Mouse (Mus musculus): ENCODE measurements around the gene Olfr370. TPM values are rescaled to one million over a fixed set of nuclear protein-coding genes. Genes with fewer than 3 reads are reported as not detected.

The Olfr370 gene
- polyA plus RNA-seq, 1 experiment from 2014 or later, result 0.04 TPM

DNA sequence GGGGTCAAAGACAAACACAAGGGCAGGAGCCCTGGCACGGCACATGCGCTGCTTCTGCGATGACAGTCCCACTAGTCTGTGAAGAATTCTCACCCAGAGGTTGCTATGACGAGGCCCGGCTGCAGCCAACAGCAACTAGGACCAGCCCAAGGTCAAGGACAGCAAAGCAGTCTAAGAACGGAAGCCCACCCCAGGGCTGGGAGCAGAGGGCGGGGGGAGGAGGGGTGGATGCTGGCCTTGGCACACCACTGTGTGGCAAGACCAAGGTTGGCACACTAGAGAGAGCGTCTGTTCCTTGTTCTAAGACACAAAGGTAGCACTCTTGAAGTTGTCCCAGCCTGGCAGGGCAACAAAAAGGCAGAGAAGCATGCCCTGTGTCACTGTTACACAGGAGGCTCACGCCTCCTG is 41.8 kb downstream of the Olfr370 start:
- Histone ChIP-seq H3K36me3 (peaks cover 32% of the 10 kb centered on the region), H3K9ac (replicated peaks) (no peak overlapping the region; the same call in 1 of the 2 replicates), H3K27ac (0 out of 2 replicates have a peak overlapping the region, but pooled peaks have one; percentile 4), H3K4me2 (replicated peaks) (no peak overlapping the region), H3K4me1 (replicated peaks) (peaks cover 77% of the 10 kb centered on the region), H3K27me3 (no peaks in the 10 kb centered on the region), H3K4me3 (replicated peaks) (no peak overlapping the region), H3K9me3 (no peaks in the 10 kb centered on the region)
- WGBS, result 60% methylated on average over 9 of the region's 9 CpGs
- ATAC-seq, result no peak

DNA sequence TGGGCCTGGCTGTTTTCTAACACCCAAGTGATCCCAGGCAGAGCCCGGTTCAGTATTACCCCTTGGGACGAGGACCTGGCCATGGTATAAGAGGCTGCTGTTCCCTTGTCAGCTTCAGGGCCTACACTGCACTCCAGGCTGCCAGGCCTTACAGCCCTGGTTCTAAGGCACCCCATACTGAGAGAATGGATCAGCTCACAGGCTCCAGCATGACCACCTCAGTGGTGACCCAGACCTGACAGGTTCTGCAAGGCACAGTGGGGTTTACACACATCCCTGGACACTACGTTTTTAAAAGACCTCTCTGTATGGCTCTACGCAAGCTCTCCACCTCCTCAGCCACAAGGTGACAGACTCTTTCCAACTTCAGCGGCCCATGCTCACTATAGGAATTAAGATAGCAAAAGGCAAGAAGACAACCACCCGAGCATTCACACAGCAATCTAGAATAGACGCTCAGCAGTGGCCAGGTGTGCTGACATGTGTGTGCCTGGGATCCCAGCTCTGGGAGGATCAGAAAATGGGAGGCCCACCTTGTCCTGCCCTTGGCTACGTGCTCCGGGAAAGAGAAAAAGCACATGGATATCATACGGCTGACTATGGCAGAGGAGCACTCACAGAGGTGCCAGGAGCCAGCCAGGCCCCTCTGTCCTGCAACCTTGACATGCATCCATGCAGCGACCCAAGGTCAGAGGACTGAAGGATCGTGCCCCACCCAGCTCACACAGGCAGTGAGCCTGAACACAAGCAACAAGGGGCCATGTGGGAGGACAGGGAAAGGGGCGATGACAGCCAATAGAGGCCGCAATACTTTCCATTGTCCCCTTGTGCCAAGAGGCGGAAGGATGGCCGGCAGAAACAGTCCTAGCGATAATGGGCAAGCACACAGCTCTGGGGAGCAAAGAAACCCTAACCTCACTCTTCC is 42.8 kb downstream of the Olfr370 start:
- H3K9me3 ChIP-seq, result no peaks in the 10 kb centered on the region
- peaks cover 22% of the 10 kb centered on the region for H3K36me3 ChIP-seq
- H3K4me1 ChIP-seq (replicated peaks), result peaks cover 86% of the 10 kb centered on the region
- H3K4me3 ChIP-seq (replicated peaks), result no peak overlapping the region
- WGBS, result 75% methylated on average over 17 of the region's 17 CpGs
- no peak overlapping the region for H3K4me2 ChIP-seq (replicated peaks)
- no peak overlapping the region; the same call in 1 of the 2 replicates for H3K27ac ChIP-seq
- no peak for ATAC-seq
- H3K9ac ChIP-seq (replicated peaks), result peak overlapping the region; percentile 20
- H3K27me3 ChIP-seq, result no peaks in the 10 kb centered on the region

DNA sequence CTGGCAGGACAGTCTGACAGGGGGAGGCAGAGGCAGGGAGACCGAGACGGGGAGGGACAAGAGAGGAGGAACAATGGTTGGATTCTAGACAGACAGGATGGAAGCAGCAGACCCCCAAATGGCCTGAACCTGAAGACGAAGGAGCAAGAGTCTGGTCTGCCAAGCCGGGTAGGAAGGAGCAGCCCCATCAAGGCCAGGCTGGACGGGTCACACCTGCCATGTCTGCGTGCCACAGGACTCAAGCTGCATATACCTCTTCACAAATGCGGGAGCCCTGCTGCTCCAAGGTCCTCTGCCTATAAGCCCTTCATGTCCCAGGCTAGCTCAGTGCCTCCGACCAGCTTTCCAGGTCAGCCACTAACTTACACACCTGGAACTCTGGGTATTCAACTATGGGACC is 44.1 kb downstream of the Olfr370 start:
- Histone ChIP-seq H3K36me3 (peaks cover 20% of the 10 kb centered on the region), H3K4me2 (replicated peaks) (no peak overlapping the region), H3K4me3 (replicated peaks) (no peak overlapping the region), H3K27me3 (no peaks in the 10 kb centered on the region), H3K27ac (no peak overlapping the region), H3K4me1 (replicated peaks) (peaks cover 88% of the 10 kb centered on the region), H3K9me3 (no peaks in the 10 kb centered on the region), H3K9ac (replicated peaks) (peak overlapping the region; percentile 23; the same call in 1 of the 2 replicates)
- ATAC-seq, result no peak
- 89% methylated on average over 8 of the region's 8 CpGs for WGBS

DNA sequence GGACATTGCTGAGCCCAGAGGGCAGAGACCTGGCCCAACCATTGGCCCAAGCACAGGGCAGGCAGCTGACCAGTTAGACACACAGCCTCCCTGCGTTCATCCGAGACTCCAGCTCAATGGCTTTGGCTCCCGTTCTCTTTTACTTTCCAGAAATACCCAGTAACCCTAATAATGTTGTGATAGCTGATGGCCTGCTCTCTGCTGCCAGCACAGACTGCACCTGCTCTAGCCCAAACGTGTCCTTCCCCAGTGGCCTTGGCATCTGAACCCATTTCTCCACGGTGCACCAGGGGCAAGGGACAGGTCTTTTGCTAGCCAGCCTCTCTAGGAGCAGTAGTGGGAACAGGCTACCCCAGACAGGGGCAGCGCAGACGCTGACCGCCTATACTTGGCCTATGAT is 45.2 kb downstream of the Olfr370 start:
- no peak overlapping the region for H3K4me3 ChIP-seq (replicated peaks)
- ATAC-seq, result no peak
- H3K4me2 ChIP-seq (replicated peaks), result no peak overlapping the region
- no peaks in the 10 kb centered on the region for H3K9me3 ChIP-seq
- no peaks in the 10 kb centered on the region for H3K27me3 ChIP-seq
- H3K9ac ChIP-seq (replicated peaks), result no peak overlapping the region; the same call in 1 of the 2 replicates
- no peak overlapping the region for H3K27ac ChIP-seq
- peaks cover 87% of the 10 kb centered on the region for H3K4me1 ChIP-seq (replicated peaks)
- 89% methylated on average over 8 of the region's 8 CpGs for WGBS
- peaks cover 19% of the 10 kb centered on the region for H3K36me3 ChIP-seq

DNA sequence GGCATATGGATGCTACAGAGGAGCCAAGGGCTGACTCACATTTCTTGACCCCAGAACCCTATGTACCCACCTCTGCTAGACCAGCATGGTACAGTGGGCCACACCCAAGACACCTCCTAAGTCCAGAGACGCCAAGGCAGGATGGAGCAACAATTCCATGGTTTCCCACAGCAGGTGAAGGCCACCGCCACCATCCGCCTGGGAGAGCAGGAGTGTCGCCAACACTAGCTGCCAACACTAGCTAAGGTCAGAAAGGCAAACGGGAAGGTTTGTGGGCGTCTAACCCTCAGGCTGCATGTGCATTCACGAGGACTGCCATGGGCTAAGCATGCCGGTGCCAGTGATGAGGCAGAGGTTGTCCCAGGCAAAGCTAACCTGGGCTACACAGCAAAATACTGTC is 46.6 kb downstream of the Olfr370 start:
- Histone ChIP-seq H3K27me3 (no peaks in the 10 kb centered on the region), H3K9me3 (no peaks in the 10 kb centered on the region), H3K4me3 (replicated peaks) (no peak overlapping the region), H3K4me2 (replicated peaks) (no peak overlapping the region), H3K27ac (no peak overlapping the region), H3K36me3 (peaks cover 25% of the 10 kb centered on the region), H3K9ac (replicated peaks) (no peak overlapping the region), H3K4me1 (replicated peaks) (peaks cover 76% of the 10 kb centered on the region)
- no peak for ATAC-seq
- WGBS, result 80% methylated on average over 8 of the region's 8 CpGs

DNA sequence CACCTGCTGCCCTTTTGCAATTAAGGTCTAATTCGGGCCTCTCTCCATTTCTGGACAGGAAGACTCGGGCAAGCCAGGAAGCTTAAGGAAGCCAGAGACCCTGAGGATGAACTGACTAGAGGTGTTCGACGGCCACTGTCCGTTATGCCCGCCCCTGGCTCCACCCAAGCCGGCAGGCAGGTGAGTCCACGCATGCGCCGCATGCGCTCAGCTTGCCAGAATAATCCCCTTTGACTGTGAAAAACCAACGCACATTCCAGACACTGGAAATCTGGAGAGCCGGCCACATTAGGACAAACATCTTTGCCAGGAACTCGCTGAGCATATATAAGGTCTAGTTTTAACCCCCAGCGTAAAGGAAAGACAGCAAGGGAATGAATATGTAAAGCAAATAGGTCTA is 47.7 kb downstream of the Olfr370 start:
- Histone ChIP-seq H3K9me3 (no peaks in the 10 kb centered on the region), H3K27me3 (no peaks in the 10 kb centered on the region), H3K4me1 (replicated peaks) (peaks cover 77% of the 10 kb centered on the region), H3K36me3 (peaks cover 32% of the 10 kb centered on the region), H3K4me3 (replicated peaks) (no peak overlapping the region), H3K27ac (no peak overlapping the region), H3K9ac (replicated peaks) (0 out of 2 replicates have a peak overlapping the region, but pooled peaks have one; percentile 14), H3K4me2 (replicated peaks) (no peak overlapping the region)
- WGBS, result 89% methylated on average over 15 of the region's 15 CpGs
- no peak for ATAC-seq

DNA sequence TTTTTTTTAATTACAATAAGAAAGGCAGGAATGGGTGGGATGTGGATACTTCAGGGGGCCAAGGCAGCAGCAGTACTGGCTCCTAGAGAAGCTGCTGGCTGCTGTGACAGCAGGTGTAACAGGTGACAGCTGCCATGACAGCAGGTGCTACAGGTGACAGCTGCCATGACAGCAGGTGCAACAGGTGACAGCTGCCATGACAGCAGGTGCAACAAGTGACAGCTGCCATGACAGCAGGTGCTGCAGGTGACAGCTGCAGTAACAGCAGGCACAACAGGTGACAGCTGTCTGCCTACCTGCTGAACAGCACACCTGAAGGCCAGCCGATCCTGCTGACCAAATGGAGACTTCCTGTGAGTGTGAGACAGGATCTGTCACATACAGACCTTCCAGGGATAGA is 49.2 kb downstream of the Olfr370 start:
- Histone ChIP-seq H3K4me2 (replicated peaks) (no peak overlapping the region), H3K9ac (replicated peaks) (no peak overlapping the region), H3K4me1 (replicated peaks) (peaks cover 75% of the 10 kb centered on the region), H3K36me3 (peaks cover 32% of the 10 kb centered on the region), H3K27ac (peak overlapping the region; percentile 9; the same call in 1 of the 2 replicates), H3K27me3 (no peaks in the 10 kb centered on the region), H3K4me3 (replicated peaks) (no peak overlapping the region), H3K9me3 (no peaks in the 10 kb centered on the region)
- WGBS, result 91% methylated on average over 1 of the region's 1 CpGs
- ATAC-seq, result no peak

DNA sequence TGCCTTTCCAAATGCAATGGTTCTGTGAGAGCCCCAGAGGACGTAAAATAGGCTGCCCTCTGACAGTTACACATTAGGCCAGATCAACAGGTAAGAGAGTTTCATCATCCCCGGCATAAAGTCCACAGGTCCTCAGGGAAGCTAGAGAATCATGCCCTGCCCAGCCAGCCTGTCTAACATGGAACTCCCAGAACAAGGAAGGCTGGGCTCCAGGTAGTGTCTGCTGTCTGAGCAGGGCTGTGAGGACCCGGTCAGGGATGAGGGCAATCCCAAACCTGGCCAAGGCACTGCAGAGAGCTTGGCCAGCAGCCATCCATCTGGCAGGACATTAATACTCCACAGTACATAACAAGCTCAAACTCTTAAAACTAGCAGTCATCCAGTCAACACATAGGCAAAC is 49.8 kb downstream of the Olfr370 start:
- Histone ChIP-seq H3K4me1 (replicated peaks) (peaks cover 75% of the 10 kb centered on the region), H3K27me3 (no peaks in the 10 kb centered on the region), H3K36me3 (peaks cover 36% of the 10 kb centered on the region), H3K9me3 (no peaks in the 10 kb centered on the region), H3K27ac (no peak overlapping the region), H3K4me2 (replicated peaks) (no peak overlapping the region), H3K4me3 (replicated peaks) (no peak overlapping the region), H3K9ac (replicated peaks) (no peak overlapping the region)
- 89% methylated on average over 3 of the region's 3 CpGs for WGBS
- no peak for ATAC-seq

DNA sequence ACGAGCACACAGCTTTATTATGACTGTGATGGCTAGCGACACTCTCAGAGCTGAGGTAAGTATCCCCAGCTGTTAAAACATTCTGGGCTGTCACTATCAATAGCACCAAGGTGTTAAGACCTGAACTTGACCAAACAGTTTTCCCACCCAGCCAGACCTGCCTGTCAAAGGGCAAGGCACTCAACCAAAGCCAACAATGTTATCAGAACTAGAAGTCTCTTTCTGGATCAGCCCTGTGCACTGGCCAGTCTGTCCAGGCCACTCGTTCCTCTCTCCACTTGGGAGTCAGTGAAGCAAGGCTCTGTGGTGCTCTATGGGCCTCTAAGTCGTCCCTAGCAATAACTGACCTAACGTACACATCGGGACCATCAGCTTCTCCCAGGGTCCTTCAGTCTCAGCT is 52.1 kb downstream of the Olfr370 start:
- H3K4me2 ChIP-seq (replicated peaks), result no peak overlapping the region
- no peak overlapping the region for H3K27ac ChIP-seq
- H3K27me3 ChIP-seq, result no peaks in the 10 kb centered on the region
- H3K36me3 ChIP-seq, result peaks cover 31% of the 10 kb centered on the region
- H3K4me3 ChIP-seq (replicated peaks), result no peak overlapping the region
- no peak overlapping the region for H3K9ac ChIP-seq (replicated peaks)
- no peaks in the 10 kb centered on the region for H3K9me3 ChIP-seq
- H3K4me1 ChIP-seq (replicated peaks), result peaks cover 79% of the 10 kb centered on the region
- ATAC-seq, result no peak
- WGBS, result 90% methylated on average over 6 of the region's 6 CpGs

DNA sequence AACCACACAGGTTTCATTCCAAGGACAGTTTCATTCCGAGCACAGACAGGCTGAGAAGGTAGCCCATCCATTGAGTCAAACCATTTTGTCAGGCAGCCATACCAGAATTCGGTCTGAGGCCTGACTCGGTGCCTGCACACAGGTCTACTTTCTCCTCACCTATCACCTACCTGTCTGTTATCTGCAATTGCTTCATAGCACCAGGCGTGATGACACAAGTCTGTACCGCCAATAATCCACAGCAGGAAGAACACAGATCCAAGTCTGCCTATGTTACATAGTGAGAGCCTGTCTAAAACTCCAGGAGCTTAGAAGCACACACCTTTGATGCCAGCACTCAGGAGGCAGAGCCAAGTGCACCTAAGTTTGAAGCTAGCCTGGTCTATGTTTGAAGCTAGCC is 53.3 kb downstream of the Olfr370 start:
- peaks cover 76% of the 10 kb centered on the region for H3K4me1 ChIP-seq (replicated peaks)
- whole genome bisulfite sequencing, result 93% methylated on average over 5 of the region's 5 CpGs
- H3K4me3 ChIP-seq (replicated peaks), result no peak overlapping the region
- no peaks in the 10 kb centered on the region for H3K9me3 ChIP-seq
- H3K36me3 ChIP-seq, result peaks cover 27% of the 10 kb centered on the region
- ATAC-seq, result no peak
- no peak overlapping the region for H3K27ac ChIP-seq
- H3K27me3 ChIP-seq, result no peaks in the 10 kb centered on the region
- H3K9ac ChIP-seq (replicated peaks), result no peak overlapping the region
- no peak overlapping the region for H3K4me2 ChIP-seq (replicated peaks)

DNA sequence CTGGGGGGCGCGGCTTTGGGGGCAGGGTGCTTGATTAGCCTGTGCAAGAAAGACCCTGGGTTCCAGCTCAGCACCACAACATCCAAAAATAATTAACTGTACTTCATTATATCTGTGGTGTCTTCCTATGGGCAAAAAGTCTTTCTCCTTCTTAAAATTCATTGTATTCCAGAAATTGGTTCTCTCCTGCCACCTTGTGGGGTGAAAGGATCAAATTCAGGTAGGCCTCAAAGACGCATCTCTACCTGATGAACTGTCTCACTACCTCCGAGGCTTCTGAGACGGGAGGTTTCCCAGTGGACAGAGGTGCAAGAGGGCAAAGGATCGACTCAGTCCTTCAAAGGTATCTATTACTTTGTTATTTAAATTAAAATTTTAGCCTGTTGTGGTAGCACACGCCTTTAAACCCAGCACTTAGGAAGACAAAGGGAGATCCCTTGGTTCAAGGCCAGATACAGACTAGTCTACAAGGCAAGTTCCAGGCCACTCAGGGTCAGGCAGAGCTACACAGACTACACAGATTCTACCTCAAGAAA is 55.0 kb downstream of the Olfr370 start:
- Histone ChIP-seq H3K27me3 (no peaks in the 10 kb centered on the region), H3K36me3 (peaks cover 19% of the 10 kb centered on the region), H3K4me1 (replicated peaks) (peaks cover 64% of the 10 kb centered on the region), H3K9me3 (no peaks in the 10 kb centered on the region), H3K4me3 (replicated peaks) (no peak overlapping the region), H3K9ac (replicated peaks) (no peak overlapping the region), H3K27ac (no peak overlapping the region), H3K4me2 (replicated peaks) (peak overlapping the region; percentile 70)
- ATAC-seq, result no peak
- WGBS, result 81% methylated on average over 7 of the region's 7 CpGs

DNA sequence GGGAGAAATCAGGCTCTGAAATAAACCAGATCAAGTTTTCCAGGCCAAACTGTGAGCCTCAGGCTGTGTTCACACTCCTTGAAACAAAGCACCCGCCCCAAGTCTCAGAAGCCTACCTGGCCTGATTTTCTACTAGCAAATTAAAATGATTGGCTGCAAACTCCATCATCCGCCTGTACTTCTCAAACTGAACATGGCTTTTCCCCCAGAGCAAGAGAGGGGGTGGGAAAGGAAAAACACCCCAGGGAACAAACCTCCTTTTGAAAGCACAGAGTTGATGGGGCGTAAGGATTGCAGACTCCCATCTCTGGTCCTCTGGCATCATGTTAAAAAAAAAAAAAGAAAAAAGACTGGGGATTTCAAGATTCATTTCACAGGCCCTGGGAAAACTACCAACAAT is 57.1 kb downstream of the Olfr370 start:
- Histone ChIP-seq H3K9ac (replicated peaks) (peak overlapping the region; percentile 94), H3K9me3 (no peaks in the 10 kb centered on the region), H3K27ac (no peak overlapping the region), H3K4me1 (replicated peaks) (peaks cover 58% of the 10 kb centered on the region), H3K4me3 (replicated peaks) (peak overlapping the region; percentile 96), H3K36me3 (peaks cover 9% of the 10 kb centered on the region; the same call in 1 of the 2 replicates), H3K27me3 (no peaks in the 10 kb centered on the region), H3K4me2 (replicated peaks) (peak overlapping the region; percentile 70)
- 67% methylated on average over 3 of the region's 3 CpGs for WGBS
- no peak for ATAC-seq
